Mouse (Mus musculus) gastrocnemius, adult 18-20 months (tissue): ENCODE data around the gene Agbl4. TPM values are rescaled to one million over a fixed set of nuclear protein-coding genes. Genes with fewer than 3 reads are reported as not detected.

Source experiments
- DNase-seq: peaks from one replicate; pipeline ENCODE4 v3.0.0; 2021; ENCODE audit warnings: low spot score
- total RNA-seq, 2 experiments: library from RNA; stranded (reverse); gene quantifications; 2 replicates each; pipeline ENCODE4 v1.2.3; 2021

The Agbl4 gene
- total RNA-seq, 2 experiments from 2014 or later = not detected

DNA sequence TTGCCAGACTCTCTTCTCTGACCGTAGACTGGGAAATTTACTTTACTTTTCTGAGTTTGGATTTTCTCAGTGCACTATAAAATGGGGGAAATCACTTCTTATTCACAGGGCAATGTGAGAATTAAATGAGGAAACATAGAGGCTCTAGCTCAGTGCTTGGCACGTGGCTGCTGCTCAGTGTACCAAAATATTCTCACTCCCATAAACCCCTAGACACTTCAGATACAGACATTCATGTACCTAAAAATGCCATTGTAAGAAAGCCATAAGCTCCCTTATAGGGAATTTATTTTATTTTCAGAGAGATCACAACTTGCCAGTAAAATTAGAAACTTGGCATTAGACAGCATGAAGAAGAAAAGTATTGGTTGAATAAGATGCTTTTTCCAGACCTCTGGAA lies 883.5 kb downstream of the Agbl4 start:
- no peak for DNase-seq

DNA sequence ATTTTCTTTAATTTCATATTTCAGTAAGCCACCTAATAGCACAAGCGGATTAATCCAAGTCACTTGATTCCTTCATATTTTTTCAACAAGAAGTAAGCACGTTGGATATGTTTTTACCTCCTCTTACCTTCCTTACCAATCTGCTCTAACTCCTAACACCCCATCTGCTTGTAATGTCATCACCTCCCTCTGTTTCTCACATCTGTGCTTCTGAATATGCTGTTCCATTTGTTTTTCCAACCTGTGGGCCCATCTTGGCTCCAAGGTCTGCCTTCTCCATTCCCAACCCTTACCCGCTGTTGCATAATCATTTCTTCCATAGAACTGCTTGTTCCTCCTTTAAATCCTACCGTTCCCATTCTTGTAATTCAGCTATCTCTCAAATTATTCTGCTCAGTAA lies 884.4 kb downstream of the Agbl4 start:
- no peak for DNase-seq

DNA sequence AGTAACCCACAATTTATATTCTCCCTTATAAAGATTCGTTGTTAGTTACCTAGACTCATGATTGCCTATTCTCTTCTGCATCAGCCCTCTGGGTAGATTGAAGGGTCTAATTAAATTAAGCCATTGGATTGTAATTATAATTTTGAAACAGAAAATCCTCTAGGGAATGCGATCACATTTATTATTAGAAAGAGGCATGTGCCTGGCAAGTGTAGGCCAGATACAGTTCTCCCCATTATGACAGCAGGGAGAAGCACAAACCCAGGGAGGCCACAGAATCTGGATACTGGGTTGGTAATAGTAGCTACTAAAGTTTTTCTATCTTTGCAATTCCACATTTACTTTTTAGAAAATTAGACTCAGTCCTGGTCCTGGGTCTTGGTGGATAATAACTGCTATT lies 887.2 kb downstream of the Agbl4 start:
- DNase-seq = no peak

DNA sequence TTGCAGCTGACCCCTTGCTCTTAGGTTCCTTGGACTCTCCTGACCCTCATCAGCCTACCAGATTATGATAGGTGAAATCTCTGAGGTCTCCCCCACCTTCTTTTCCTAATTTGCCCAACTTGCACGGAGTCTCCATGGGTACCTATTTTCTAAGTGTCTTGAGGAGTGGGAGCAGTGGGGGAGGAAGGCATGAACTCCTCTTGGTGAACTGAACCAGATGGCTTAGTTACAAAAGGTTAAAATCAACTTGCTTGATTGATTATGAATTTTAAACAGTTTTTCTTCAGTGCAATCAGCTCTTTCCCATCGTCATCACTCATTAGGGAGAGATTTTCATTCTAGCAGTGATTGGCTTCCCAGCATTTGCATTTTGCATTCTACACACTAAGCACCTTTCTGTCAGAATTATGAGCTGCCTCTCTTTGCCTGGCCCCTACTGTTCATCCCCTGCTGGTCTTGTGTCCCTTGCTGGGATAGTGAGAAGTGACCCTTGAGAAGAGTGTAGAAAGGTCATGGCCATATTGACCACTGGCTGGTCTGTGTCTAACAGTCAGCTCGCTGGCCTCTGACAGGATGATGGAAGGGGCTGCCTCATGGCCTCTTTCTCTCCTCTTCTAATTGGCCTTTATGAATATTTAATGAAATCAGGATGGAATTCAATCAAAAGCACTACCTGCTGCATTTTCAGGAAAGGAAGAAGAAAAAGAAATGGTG lies 897.2 kb downstream of the Agbl4 start:
- no peak for DNase-seq

DNA sequence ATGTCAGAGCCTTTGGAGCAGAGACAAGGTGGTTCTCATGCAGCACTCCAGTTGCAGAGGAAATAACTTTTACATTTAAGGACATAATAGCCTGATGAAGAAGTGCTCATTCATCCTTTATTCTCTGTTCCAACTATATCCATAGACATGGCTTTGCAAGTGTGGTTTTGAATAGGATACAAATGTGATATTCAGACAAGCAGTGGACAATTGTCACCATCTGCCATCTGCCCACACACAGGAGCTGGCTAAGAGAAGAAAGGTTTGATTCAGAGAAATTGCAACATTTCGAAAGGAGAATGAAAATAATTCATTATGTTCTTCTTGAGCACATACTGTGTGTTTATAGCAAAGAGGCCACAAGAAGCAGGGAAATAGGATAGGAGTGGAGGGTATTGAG lies 909.1 kb downstream of the Agbl4 start:
- DNase-seq = no peak

DNA sequence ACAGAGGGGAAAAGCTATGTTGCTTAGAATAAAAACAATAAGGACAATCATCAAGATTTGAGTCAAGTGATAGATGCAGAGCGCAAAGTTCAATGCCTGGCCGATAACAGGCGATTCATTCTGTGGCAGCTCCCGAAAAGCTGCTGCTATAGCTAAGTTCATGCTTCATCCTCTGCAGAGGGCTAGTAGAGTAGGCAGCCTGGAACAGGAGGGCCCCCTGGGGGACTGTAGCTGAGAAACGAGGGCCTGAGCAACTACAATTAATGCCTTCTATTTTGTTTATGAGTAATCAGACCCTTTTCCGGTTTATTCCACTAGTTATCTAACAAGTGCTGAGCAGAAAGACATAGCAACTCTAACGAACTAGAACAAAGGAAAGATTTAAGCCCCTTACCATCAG lies 909.7 kb downstream of the Agbl4 start:
- no peak for DNase-seq

DNA sequence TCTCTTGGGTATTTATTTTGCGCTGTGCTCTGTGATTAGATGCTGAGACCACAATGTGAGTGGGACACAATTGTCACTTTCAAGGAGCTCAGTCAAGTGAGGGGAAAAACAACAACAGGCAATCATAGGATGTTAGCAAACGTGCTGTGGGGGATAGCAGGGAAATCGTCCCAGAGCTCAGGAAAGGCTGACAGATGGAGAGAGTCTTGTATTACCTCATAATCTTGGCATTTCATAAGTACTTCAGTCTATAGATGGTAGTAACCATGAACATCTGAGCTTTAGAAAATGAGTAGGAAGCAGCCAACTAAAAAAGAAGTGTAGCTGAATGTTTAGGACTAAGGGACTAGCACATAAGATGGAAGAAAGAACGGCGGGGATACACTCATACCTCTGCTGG lies 910.2 kb downstream of the Agbl4 start:
- DNase-seq = no peak

DNA sequence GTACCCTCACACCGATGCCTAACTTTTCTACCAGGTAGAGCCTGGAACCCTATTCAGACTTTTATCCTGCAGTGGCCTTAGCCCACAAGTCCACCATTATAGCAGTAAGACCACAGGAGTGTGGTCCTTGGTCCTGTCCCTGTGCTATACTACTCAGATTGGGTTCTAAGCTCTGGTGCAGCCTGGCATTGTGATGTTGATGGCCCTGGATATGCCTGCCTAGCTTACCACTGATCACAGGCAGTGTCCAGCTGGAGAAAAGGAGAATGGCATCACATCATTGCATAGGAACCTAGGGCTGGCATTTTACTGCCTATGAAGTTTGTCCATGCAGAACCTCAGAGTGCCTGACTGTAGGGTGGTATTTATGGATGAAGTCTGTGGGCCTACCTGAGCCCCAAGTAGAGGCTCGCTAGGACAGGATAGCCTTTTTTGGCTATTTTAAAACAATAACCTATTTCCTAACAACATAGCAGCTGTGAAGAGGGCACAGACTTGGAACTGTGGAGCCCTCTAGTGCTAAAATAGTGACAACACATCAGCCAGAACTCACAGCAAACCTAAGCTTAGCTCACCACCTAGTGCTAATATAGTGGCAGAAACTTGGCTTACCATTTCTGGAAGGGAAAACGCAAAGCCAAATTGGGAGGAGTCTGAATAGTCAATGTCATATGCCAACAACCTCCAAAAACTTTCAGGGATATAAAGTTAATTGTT lies 911.3 kb downstream of the Agbl4 start:
- no peak for DNase-seq

DNA sequence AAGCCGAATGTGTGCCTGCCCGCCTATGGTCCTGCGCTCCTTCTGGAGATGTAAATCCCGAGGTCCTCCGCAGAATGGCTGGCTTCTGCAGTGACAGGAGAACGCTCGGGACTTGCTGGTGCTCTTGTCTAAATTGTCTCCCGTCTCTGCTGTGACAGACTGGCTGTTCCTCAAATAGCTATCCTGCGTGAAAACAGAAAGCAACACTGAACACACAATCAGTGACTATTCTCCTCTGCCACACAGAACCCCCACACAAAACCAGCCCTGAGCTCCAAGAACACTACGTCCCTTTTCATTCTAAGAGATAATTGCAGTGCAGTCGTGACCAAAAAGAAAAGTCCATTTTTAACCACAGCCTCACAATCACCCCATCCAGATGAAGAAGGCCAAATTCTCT lies 929.6 kb downstream of the Agbl4 start:
- no peak for DNase-seq

DNA sequence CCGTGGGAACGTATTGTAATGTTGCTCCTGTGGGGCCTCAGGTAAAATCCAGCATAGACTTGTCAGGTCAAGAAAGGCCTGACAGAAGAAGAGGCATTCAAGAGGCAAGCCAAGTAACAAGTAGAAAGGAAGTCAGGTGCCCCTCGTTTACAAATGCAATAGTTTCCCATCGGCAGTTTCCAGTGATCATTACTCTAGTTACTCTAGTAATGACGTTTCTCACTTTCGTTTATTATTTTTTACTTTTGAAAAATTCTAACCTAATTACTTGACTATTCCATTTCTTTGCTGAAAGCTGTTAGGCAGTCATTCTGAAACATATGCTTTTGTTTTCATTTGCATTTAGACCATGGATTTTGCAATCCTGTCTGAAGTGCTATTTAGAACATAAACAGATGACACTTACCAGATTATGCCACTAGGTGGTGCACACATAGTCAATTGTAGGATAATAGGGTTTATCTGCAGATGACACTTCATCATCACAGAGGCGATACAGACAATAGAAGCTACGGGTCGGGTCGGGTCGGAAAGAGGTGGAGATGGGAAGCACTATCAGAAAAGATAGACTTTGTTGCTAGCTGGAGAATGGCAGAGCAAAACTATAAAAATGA lies 930.4 kb downstream of the Agbl4 start:
- peak; percentile 10 for DNase-seq

DNA sequence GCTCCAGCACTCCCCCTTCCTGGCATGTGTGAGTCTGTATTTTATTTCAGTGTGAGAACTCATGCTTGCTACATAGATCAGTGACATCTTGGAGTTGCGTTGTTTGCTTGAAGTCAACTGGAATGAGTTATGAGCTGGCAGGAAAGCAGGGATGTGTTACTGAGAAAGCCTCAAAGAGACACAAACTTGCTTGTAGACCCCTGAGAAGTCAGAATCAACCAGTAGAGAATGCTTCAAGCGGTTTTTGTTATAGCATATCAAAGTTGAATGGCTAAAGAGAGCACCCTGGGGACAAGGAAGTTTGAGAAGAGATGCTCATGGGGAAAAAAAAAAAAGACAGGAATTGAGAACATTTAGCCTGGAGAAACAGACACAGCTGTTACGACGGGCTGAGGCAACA lies 932.0 kb downstream of the Agbl4 start:
- DNase-seq = no peak

DNA sequence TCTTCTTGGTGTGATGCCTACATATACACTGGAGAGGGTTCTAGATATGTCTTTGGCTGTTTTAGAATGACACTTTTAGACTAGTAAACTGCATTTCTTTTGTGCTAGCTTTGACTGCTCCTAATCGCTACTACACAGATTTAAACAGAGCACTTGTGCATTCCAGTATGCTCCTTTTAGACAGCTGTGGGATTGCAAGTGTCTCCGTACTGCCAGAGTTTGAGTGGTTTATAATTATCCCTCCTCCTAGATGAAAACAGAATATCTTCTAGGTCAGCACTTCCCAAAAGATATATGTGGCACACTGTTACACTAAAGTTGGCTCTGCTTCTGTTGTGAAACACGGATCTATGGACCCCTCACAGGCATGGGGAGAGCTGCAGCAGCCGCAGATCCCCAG lies 935.4 kb downstream of the Agbl4 start:
- no peak for DNase-seq

DNA sequence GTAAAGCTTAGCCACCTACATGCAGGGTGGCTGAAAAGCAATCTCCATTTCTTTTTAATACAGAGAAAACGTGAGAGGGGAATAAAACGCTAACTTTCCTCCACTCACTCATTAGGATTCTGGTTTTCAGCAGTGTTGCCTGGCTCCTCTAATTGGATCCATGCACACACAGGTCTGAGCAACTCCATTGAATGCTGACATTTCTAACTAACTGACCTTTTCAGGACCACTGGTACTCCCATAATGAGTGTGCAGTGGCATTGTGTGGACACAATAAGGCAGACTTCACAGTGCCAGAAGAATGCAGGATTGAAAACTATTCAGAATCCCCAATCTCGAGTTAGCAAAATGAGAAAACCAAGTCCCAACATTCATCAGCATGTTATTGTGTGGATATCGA lies 952.5 kb downstream of the Agbl4 start:
- no peak for DNase-seq

DNA sequence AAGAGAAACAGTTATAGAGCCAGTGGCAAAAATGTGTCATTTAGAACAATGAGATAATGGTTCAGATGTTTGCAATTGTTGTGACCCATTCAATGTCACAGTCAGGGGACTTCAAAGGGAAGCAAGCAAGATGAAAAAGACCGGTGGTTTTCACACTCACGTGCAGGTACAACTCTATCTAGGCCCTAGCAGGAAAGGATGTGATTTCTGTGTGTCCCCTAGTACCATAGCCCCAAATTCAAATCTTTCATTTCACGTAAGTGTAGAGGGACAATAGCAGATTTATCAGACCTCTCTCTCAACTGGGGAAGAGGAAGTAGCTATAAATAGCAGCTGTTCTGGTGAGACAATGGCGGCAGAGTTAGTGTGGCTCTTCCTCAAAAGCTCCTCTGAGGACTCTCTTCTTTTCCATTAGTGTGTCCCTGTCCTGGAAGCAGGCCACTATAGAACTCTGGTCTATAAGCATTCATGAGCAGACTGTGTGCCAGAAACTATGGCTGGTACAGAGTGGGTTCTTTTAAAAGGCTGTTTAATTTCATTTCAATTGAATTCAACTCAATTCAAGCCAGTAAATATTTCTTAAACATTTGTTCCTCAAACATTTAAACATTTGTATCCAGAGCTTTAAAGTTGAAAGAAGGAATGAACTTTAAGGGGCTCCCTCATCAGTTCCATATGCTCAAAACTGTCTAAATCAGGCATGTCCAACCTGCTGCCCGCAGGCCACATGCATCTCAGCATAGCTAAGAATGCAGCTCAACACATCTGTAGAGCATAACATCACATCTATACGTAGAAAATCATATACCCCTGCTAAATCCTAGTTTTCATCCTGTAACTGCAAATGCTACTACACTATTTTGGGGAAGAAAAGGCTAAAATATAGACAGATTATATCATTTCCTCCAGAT lies 953.4 kb downstream of the Agbl4 start:
- no peak for DNase-seq

DNA sequence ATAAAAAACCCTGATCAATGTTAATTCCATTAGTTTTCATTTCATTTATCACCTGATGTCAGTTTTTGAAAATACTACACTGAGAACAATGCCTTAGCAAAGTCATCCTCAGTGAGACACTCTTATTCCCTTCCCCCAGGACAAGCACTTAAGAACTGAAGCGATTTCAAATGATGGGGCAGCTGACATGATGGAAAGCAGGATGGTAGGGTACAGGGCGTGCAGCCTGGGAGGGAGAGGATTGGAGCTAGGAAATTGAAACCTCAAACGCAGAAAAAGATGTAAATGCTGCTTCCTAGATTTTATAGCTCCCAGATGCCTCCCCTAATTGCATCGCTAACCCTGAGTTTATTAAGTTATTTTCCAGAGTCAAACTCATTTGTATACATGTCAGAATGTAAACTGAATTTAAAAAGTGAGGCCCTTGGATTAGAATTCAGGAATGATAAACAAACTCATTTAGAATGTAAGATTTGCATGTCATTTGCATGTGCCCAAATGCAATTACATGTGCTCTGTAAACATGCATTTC lies 959.2 kb downstream of the Agbl4 start:
- no peak for DNase-seq

DNA sequence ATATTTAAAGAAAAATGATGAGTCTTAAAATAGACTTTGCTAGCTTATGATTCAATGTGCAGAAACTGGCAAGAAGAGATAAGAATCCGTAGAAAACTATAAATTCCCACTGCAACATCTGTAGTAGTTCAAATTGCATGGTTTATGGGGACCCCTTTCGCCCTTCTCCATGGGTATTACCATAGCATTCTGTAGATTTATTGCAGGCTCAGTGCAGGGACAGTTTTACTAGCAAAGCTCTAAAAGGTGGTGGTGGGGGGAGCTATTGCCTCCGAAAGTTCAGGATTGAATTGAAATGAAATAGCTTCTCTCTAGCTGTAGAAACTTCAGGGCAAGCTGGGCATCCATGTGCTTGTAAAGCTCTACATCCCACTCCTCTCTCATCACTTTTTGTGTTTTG lies 959.7 kb downstream of the Agbl4 start:
- no peak for DNase-seq

DNA sequence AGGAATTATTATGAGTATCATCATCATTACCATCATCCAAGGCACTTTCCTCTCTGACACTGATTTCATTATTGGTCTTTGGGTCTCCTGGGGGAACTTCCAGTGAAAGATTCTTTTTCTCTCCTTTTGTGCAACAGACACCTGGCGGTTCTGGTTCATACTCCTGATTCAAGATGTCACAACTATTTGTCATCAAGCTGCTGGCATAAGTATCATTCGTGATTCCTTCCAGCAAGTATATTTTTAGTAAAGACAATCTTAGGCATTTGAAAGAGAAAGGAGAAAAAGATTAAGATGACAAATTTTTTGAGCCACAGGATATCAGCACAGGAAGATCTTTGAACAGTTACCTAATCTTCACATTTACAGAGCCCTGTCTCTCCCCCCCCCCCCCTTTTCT lies 966.7 kb downstream of the Agbl4 start:
- no peak for DNase-seq

DNA sequence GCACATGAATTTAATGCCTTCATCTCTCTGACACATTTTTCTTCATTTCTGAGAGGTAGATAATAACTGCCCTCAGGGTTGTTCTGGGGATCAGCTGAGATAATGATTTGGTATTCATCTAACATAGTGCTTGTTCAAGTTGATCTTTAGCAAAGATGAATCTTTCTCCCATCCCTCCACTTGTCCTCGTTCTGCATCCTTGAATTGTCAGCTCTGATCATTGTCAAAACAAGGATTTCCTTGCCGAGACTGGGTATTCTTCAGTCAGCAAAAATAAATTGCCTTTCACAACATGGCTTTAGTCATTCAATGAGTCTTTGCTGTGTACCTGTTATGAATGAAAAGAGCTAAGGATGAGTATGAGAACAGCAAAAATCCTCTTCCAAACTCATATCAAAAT lies 970.3 kb downstream of the Agbl4 start:
- DNase-seq = no peak

DNA sequence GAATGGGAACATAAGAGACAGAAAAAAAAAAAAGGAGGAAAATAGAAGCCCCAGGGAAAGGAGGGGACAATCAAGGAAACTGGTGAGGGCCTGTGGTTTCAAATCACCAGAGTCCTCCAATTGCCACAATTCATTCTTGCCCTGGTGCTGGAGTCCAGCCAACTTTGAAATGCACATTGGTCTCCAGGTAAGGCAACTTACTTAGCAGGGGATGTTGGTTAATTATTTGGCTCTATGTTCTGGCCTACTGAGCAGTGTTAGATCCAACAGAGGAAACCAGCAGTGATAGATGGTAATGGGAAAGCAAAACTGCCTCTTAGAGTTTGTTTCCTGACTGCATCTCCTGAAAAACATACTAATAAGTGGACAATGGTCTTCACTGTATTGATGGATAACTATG lies 979.7 kb downstream of the Agbl4 start:
- DNase-seq = no peak

DNA sequence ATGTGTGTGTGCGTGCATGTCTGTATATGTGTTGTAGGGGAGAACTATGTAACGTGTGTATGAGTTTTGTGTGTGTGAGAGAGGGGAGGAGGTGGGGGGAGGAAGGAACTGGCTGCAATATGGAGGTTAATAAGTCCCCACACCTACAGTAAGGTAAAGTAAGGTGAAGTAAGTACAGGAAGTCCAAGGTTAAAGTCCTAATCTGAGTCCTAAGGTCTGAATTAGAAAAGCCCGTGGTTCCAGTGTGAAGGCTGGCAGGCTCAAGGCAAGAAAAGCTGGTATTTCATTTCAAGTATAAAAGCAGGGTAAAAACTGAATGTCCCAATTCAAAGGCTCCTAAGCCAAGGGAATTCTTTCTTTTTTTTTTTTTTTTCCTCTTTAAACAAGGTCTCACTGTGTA lies 980.6 kb downstream of the Agbl4 start:
- no peak for DNase-seq

DNA sequence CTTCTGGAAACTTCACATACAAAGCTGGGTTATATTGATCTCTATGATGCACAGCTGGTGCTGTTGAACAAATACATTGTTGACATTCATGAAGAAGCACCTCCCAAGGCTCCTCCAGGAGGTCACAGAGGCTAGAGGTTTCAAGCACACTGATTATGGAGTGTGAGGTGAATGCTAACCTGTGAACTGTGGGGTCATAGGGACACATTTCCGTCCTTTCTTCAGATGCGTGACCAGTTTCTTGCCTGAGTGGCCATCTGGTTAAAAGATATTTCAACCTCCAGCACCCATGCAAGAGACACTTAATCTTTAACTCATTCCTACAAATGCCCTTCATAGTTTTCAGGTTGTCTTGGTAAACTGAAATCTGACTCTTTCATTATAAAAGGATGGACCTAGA lies 985.6 kb downstream of the Agbl4 start:
- DNase-seq = no peak

DNA sequence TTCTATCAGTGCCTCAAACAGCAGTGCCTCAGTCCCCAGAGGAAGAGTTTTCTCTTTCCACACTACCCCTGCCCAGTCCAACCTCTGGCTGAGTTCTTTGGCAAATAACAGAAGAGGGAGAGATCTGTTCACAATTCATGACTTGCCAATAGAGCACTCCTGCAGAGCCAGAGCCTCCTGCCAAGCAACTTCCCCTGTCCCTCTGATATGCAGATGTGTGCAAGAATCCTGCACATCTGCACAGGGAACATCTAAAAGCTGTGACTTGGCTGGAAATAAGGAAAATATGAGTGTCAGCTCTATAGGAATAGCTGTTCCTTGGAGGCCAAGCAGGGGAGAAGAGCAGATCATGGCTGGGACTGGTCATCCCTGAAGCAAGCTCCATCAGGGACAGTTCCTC lies 993.3 kb downstream of the Agbl4 start:
- DNase-seq = peak; percentile 2
